8 mouse cellular contexts compared by ENCODE assay signal in genomic region chr17:87025269-87025949, GRCm38 (mm10). TPM values are rescaled to one million over a fixed set of nuclear protein-coding genes. Genes with fewer than 3 reads are reported as not detected.
A peak's percentile ranks its signal among the peaks of the same experiment; 100 is the strongest.
DNase-seq lines count a peak whose midpoint lies in the region; ATAC-seq lines count a peak whose summit lies in the region.

Gene Pigf (minus strand): TSS chr17:87025406.
Gene Cript (plus strand): TSS chr17:87025550.

- peak; percentile 98 for ATAC-seq in megakaryocyte progenitor cell, adult 5-6 weeks (replicated peaks; ENCODE audit: poor library complexity)

- DNase-seq in adipocyte (ENCODE audit: low spot score), result peak; percentile 99
- DNase-seq in embryo, embryonic 10 days (ENCODE audit: low spot score), result peak; percentile 99
- DNase-seq in gastrocnemius, postnatal 10 days, result peak; percentile 96
- peak; percentile 100 for DNase-seq in induced T-regulatory cell, adult 2 months (ENCODE audit: low read depth)
- peak; percentile 92 to 98 for DNase-seq in left cerebral cortex, adult 9 months (ENCODE audit: low spot score in 2 of 2)
- DNase-seq in right cerebral cortex, postnatal 14 days, result peak; percentile 98
- peak; percentile 96 to 98 for DNase-seq in urinary bladder, postnatal 36 days (ENCODE audit: low spot score in 2 of 2)

RNA-seq across cellular contexts. Expression of gene Pigf, which starts in this region (rescaled TPM):
- total RNA-seq in gastrocnemius, postnatal 10 days (2021), result 1 to 10 TPM; 3.8 to 4.1 TPM
- total RNA-seq in megakaryocyte progenitor cell, adult 5-6 weeks (2015), result 15.1 and 15.5 TPM in 2 replicates
- total RNA-seq in megakaryocyte progenitor cell, adult 5-6 weeks (2017), result 20.8 TPM in 2 replicates

RNA-seq across cellular contexts. Expression of gene Cript, which starts in this region (rescaled TPM):
- total RNA-seq in gastrocnemius, postnatal 10 days (2021), result 10 to 100 TPM; 26.3 to 29.2 TPM
- 88.1 and 94.9 TPM in 2 replicates for total RNA-seq in megakaryocyte progenitor cell, adult 5-6 weeks (2015)
- 50.2 and 60.3 TPM in 2 replicates for total RNA-seq in megakaryocyte progenitor cell, adult 5-6 weeks (2017)

Comparison
In these comparisons a context has a peak if more than half of its experiments do, and no peak if none do; other contexts are left out.
1. Peak in every context shown above with its lines: DNase-seq and ATAC-seq.